Mouse (Mus musculus): ENCODE measurements at regions not wholly inside any gene's neighbourhood (a gene's known extent, or its start where the extent isn't known, plus 50 kb on each side); places are given as distances from the start of the nearest gene placed in this dataset.

GRCm38 (mm10) chr2:78427659-78428336 lies 440.1 kb upstream of the Ube2e3 start:
- no peak overlapping the region for H3K4me2 ChIP-seq (ENCODE audit: low read depth)
- H3K27me3 ChIP-seq (ENCODE audit: insufficient read depth, low read length) = no peaks in the 10 kb centered on the region
- H3K4me1 ChIP-seq (ENCODE audit: insufficient read depth) = no peaks in the 10 kb centered on the region
- H3K4me3 ChIP-seq (ENCODE audit: low read depth, low read length) = no peak overlapping the region
- TF ChIP-seq CTCF (IDR thresholded peaks at IDR 0.05; ENCODE audit: low read depth) = no peak
- ATAC-seq = no peak
- no peaks in the 10 kb centered on the region for H3K9me3 ChIP-seq (ENCODE audit: low read length)
- H3K36me3 ChIP-seq (ENCODE audit: insufficient read depth) = no peaks in the 10 kb centered on the region
- H3K27ac ChIP-seq (ENCODE audit: low read depth, low read length) = no peak overlapping the region
- H3K9ac ChIP-seq = no peak overlapping the region
- DNase-seq = no peak

DNA sequence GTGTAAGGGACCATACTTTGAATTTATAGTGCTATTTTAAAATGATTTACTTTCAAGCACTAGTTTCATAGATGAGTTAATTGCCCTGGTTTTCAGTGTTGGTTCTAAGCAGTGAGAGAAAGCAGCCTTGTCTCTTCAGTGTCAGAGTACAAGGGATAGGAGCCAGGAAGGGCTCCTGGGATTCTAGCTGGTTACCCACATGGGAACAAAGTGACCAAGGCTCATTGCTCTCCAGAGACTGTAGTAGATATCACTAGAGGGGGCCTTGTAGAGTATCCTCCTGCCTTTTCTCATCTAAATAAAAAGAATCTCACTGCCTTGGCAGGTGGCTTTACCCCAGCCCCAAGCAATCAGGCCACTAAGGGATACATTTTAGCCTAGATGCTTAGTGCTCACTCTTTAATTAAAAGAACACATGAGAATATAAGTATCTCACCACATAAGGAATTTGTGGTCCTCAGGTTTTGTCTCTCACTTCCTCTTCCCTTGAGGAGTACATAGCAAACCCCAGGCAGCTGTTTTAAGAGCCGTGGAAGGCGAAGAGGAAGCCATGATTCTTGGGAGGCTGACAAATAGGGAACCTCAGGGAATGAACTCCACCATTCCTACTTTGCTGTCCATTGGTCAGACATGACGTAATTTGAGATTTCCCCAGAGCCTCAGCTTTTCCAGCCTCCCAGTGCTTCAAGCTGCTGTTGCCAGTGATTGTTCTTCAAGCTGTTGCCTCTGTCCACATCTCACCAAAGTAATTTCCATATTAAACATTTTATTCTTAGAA lies 449.2 kb upstream of the Ube2e3 start:
- no peak for DNase-seq
- Histone ChIP-seq H3K9ac (no peak overlapping the region), H3K9me3 (ENCODE audit: low read length) (no peaks in the 10 kb centered on the region), H3K27ac (ENCODE audit: low read depth, low read length) (no peak overlapping the region), H3K36me3 (ENCODE audit: insufficient read depth) (no peaks in the 10 kb centered on the region), H3K27me3 (ENCODE audit: insufficient read depth, low read length) (no peaks in the 10 kb centered on the region), H3K4me2 (ENCODE audit: low read depth) (no peak overlapping the region), H3K4me3 (ENCODE audit: low read depth, low read length) (no peak overlapping the region), H3K4me1 (ENCODE audit: insufficient read depth) (no peaks in the 10 kb centered on the region)
- no peak for TF ChIP-seq CTCF (IDR thresholded peaks at IDR 0.05; ENCODE audit: low read depth)
- ATAC-seq = no peak
- WGBS = 79% methylated on average over 3 of the region's 3 CpGs

GRCm38 (mm10) chr2:78416574-78417109 lies 451.3 kb upstream of the Ube2e3 start:
- Histone ChIP-seq H3K9me3 (ENCODE audit: low read length) (no peaks in the 10 kb centered on the region), H3K36me3 (ENCODE audit: insufficient read depth) (no peaks in the 10 kb centered on the region), H3K27ac (ENCODE audit: low read depth, low read length) (no peak overlapping the region), H3K4me1 (ENCODE audit: insufficient read depth) (no peaks in the 10 kb centered on the region), H3K4me2 (ENCODE audit: low read depth) (no peak overlapping the region), H3K9ac (no peak overlapping the region), H3K4me3 (ENCODE audit: low read depth, low read length) (no peak overlapping the region), H3K27me3 (ENCODE audit: insufficient read depth, low read length) (no peaks in the 10 kb centered on the region)
- TF ChIP-seq CTCF (IDR thresholded peaks at IDR 0.05; ENCODE audit: low read depth) = no peak
- no peak for ATAC-seq
- no peak for DNase-seq
- WGBS = 70% methylated on average over 2 of the region's 2 CpGs

- WGBS = 88% methylated on average over 4 of the region's 4 CpGs
- H3K4me1 ChIP-seq (ENCODE audit: insufficient read depth) = no peaks in the 10 kb centered on the region
- no peak for TF ChIP-seq CTCF (IDR thresholded peaks at IDR 0.05; ENCODE audit: low read depth)
- ATAC-seq (no peak), DNase-seq (no peak)
- no peaks in the 10 kb centered on the region for H3K36me3 ChIP-seq (ENCODE audit: insufficient read depth)
- H3K9me3 ChIP-seq (ENCODE audit: low read length) = no peaks in the 10 kb centered on the region
- H3K27ac ChIP-seq (ENCODE audit: low read depth, low read length) = no peak overlapping the region
- H3K9ac ChIP-seq = no peak overlapping the region
- no peak overlapping the region for H3K4me2 ChIP-seq (ENCODE audit: low read depth)
- no peaks in the 10 kb centered on the region for H3K27me3 ChIP-seq (ENCODE audit: insufficient read depth, low read length)
- no peak overlapping the region for H3K4me3 ChIP-seq (ENCODE audit: low read depth, low read length)
Observed at GRCm38 (mm10) chr2:78412985-78413384, 454.9 kb upstream of the Ube2e3 start.

GRCm38 (mm10) chr2:78403890-78404289 lies 457.7 kb upstream of the Cwc22 start:
- no peaks in the 10 kb centered on the region for H3K4me1 ChIP-seq (ENCODE audit: insufficient read depth)
- no peak overlapping the region for H3K9ac ChIP-seq
- no peak for TF ChIP-seq CTCF (IDR thresholded peaks at IDR 0.05; ENCODE audit: low read depth)
- no peaks in the 10 kb centered on the region for H3K36me3 ChIP-seq (ENCODE audit: insufficient read depth)
- no peak overlapping the region for H3K27ac ChIP-seq (ENCODE audit: low read depth, low read length)
- DNase-seq (no peak), ATAC-seq (no peak)
- H3K9me3 ChIP-seq (ENCODE audit: low read length) = no peaks in the 10 kb centered on the region
- H3K4me3 ChIP-seq (ENCODE audit: low read depth, low read length) = no peak overlapping the region
- no peaks in the 10 kb centered on the region for H3K27me3 ChIP-seq (ENCODE audit: insufficient read depth, low read length)
- 87% methylated on average over 3 of the region's 3 CpGs for WGBS
- no peak overlapping the region for H3K4me2 ChIP-seq (ENCODE audit: low read depth)

DNA sequence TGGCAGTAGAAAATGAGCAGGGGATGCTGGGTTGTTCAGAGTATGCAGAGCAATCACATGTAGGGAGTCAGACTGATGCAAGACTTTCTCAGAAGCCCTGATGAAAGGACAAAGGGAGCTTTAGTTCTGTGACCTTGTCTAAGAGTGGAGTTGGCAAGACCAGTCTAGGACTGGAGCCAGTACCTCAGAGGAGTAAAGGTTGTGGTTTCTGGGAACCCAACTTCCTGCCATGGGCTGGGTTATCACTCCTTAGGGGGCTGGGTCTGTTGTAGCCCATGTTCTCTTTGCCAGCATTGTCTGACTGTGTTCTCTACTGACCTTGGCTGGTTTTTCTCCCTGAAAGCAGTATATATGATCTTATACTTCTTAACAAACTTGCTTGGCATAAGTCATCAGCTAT lies 453.1 kb upstream of the Cwc22 start:
- no peak for DNase-seq
- H3K4me1 ChIP-seq (ENCODE audit: insufficient read depth) = no peaks in the 10 kb centered on the region
- H3K36me3 ChIP-seq (ENCODE audit: insufficient read depth) = no peaks in the 10 kb centered on the region
- H3K9me3 ChIP-seq (ENCODE audit: low read length) = no peaks in the 10 kb centered on the region
- no peak for ATAC-seq
- no peak for TF ChIP-seq CTCF (IDR thresholded peaks at IDR 0.05; ENCODE audit: low read depth)
- H3K27me3 ChIP-seq (ENCODE audit: insufficient read depth, low read length) = no peaks in the 10 kb centered on the region
- H3K4me3 ChIP-seq (ENCODE audit: low read depth, low read length) = no peak overlapping the region
- no peak overlapping the region for H3K4me2 ChIP-seq (ENCODE audit: low read depth)
- H3K27ac ChIP-seq (ENCODE audit: low read depth, low read length) = no peak overlapping the region
- H3K9ac ChIP-seq = no peak overlapping the region

DNA sequence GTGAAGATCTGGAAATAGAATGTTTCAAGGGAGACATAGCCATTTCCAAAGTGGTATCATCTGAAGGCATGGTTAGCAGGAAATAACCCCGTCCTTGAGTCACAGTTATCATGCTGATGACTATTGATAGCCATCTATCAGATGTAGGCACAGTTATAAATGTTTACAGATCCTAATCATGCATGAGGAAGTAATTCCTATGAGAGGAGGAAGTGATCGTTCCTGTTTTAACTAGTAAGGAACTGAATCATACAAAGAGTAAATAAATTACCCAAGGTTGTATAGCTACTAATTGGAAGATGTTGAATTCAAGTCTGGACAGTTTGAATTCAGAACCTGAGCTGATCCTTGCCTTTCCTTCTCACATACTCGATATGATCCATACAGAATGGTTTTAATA lies 450.7 kb upstream of the Cwc22 start:
- Histone ChIP-seq H3K27ac (ENCODE audit: low read depth, low read length) (no peak overlapping the region), H3K9me3 (ENCODE audit: low read length) (no peaks in the 10 kb centered on the region), H3K4me2 (ENCODE audit: low read depth) (no peak overlapping the region), H3K4me1 (ENCODE audit: insufficient read depth) (no peaks in the 10 kb centered on the region), H3K9ac (no peak overlapping the region), H3K4me3 (ENCODE audit: low read depth, low read length) (no peak overlapping the region), H3K36me3 (ENCODE audit: insufficient read depth) (no peaks in the 10 kb centered on the region), H3K27me3 (ENCODE audit: insufficient read depth, low read length) (no peaks in the 10 kb centered on the region)
- TF ChIP-seq CTCF (IDR thresholded peaks at IDR 0.05; ENCODE audit: low read depth) = no peak
- 83% methylated on average over 3 of the region's 3 CpGs for WGBS
- ATAC-seq = no peak
- no peak for DNase-seq

All from forebrain, postnatal 0 days (tissue).